Mouse (Mus musculus) CH12.LX (cell line): ENCODE data around the gene Hist1h3e. TPM values are rescaled to one million over a fixed set of nuclear protein-coding genes. Genes with fewer than 3 reads are reported as not detected.

ENCODE experiments used
- DNase-seq: peaks from one replicate; pipeline ENCODE4 v3.0.0-alpha.2; 2013; ENCODE audit errors: extremely low read depth
- H3K27ac ChIP-seq: 2 replicates; pipeline ENCODE4 v1.5.1; 2012; ENCODE audit warnings: low read depth, mild to moderate bottlenecking, control low read depth, moderate library complexity; ENCODE audit not compliant: insufficient read depth
- H3K27me3 ChIP-seq: replicated peaks from 2 replicates; pipeline ENCODE3; 2012; ENCODE audit warnings: inconsistent platforms
- H3K36me3 ChIP-seq, 2 experiments: replicated peaks in 1 of 2; 2 replicates each; pipeline versions ENCODE3 to v1.6.1; 2012; ENCODE audit warnings: inconsistent platforms in 1 of 2, low read length in 1 of 2, mild to moderate bottlenecking in 1 of 2, mixed read lengths in 1 of 2, moderate library complexity in 1 of 2; ENCODE audit not compliant: control insufficient read depth in 1 of 2, insufficient read depth in 1 of 2
- H3K4me1 ChIP-seq, 2 experiments: 2 replicates each; pipeline ENCODE4 v1.6.1; 2012; ENCODE audit warnings: inconsistent platforms in 1 of 2, moderate library complexity in 1 of 2; ENCODE audit not compliant: insufficient read depth in 2 of 2, control insufficient read depth in 1 of 2
- H3K4me2 ChIP-seq: 2 replicates; pipeline ENCODE4 v1.6.1; 2012; ENCODE audit warnings: low read depth, mild to moderate bottlenecking, control low read depth; ENCODE audit not compliant: poor library complexity, insufficient read depth, severe bottlenecking
- H3K4me3 ChIP-seq, 3 experiments: fragments of 150-350 bp in 1 of 3; sonication (generic) in 1 of 3; replicated peaks in 1 of 3; 2 replicates each; pipeline versions ENCODE3 to v1.5.1; 2011 to 2012; ENCODE audit warnings: low read depth in 2 of 3, low read length in 2 of 3, mild to moderate bottlenecking in 2 of 3, moderate library complexity in 2 of 3, control low read depth in 1 of 3, improper control_type of control experiment in 1 of 3, inconsistent platforms in 1 of 3, mixed read lengths in 1 of 3; ENCODE audit not compliant: poor library complexity in 1 of 3
- H3K79me2 ChIP-seq: replicated peaks from 2 replicates; pipeline ENCODE4 v1.6.1; 2012; ENCODE audit warnings: mild to moderate bottlenecking, moderate library complexity; ENCODE audit not compliant: control insufficient read depth, poor library complexity, insufficient read depth, severe bottlenecking; ENCODE audit errors: extremely low read depth
- H3K9ac ChIP-seq: 2 replicates; pipeline ENCODE4 v1.6.1; 2012; ENCODE audit warnings: low read depth, mild to moderate bottlenecking, control low read depth, moderate library complexity; ENCODE audit not compliant: insufficient read depth
- H3K9me3 ChIP-seq: replicated peaks from 2 replicates; pipeline ENCODE3; 2012; ENCODE audit warnings: low read length, inconsistent platforms, mixed read lengths
- BHLHE40 ChIP-seq: IDR thresholded peaks from 2 replicates; pipeline ENCODE4 v1.6.1; 2011; ENCODE audit warnings: mild to moderate bottlenecking, low read depth, low read length, improper control_type of control experiment
- CHD2 ChIP-seq: IDR thresholded peaks from 2 replicates; pipeline ENCODE4 v1.6.1; 2011; ENCODE audit warnings: low read length, improper control_type of control experiment
- E2F4 ChIP-seq: IDR thresholded peaks from 2 replicates; pipeline ENCODE4 v1.6.1; 2011; ENCODE audit warnings: low read depth, low read length, improper control_type of control experiment; ENCODE audit not compliant: insufficient replicate concordance
- ELF1 ChIP-seq: IDR thresholded peaks from 2 replicates; pipeline ENCODE4 v1.6.1; 2014; ENCODE audit warnings: low read depth, mild to moderate bottlenecking, inconsistent platforms, low read length, improper control_type of control experiment
- EP300 ChIP-seq: IDR thresholded peaks from 2 replicates; pipeline ENCODE4 v1.6.1; 2011; ENCODE audit warnings: low read length, improper control_type of control experiment
- ETS1 ChIP-seq: conservative IDR thresholded peaks from 2 replicates; pipeline ENCODE4 v1.6.1; 2012; ENCODE audit warnings: low read depth, mild to moderate bottlenecking, inconsistent platforms, low read length, improper control_type of control experiment, moderate library complexity
- HCFC1 ChIP-seq: IDR thresholded peaks from 2 replicates; pipeline ENCODE4 v1.6.1; 2012; ENCODE audit warnings: low read depth, mild to moderate bottlenecking, inconsistent platforms, low read length, improper control_type of control experiment
- IRF4 ChIP-seq: IDR thresholded peaks from 2 replicates; pipeline ENCODE4 v1.6.1; 2014; ENCODE audit warnings: low read depth, mild to moderate bottlenecking, inconsistent platforms, low read length, improper control_type of control experiment
- KAT2A ChIP-seq: IDR thresholded peaks from 2 replicates; pipeline ENCODE4 v1.6.1; 2012; ENCODE audit warnings: low read length, improper control_type of control experiment, inconsistent platforms; ENCODE audit not compliant: insufficient replicate concordance
- MAFK ChIP-seq: IDR thresholded peaks from 2 replicates; pipeline ENCODE4 v1.6.1; 2011; ENCODE audit warnings: low read length, improper control_type of control experiment; ENCODE audit not compliant: insufficient replicate concordance
- MAX ChIP-seq: IDR thresholded peaks from 2 replicates; pipeline ENCODE4 v1.6.1; 2011; ENCODE audit warnings: low read length, improper control_type of control experiment
- MEF2A ChIP-seq: IDR thresholded peaks from 2 replicates; pipeline ENCODE4 v1.6.1; 2014; ENCODE audit warnings: low read depth, mild to moderate bottlenecking, inconsistent platforms, low read length, improper control_type of control experiment, borderline replicate concordance
- MYC ChIP-seq: IDR thresholded peaks from 2 replicates; pipeline ENCODE4 v1.6.1; 2011; ENCODE audit warnings: low read depth, mild to moderate bottlenecking, improper control_type of control experiment, low read length
- NRF1 ChIP-seq: IDR thresholded peaks from 2 replicates; pipeline ENCODE4 v1.6.1; 2014; ENCODE audit warnings: low read depth, mild to moderate bottlenecking, inconsistent platforms, low read length, improper control_type of control experiment, moderate library complexity
- PAX5 ChIP-seq: IDR thresholded peaks from 2 replicates; pipeline ENCODE4 v1.6.1; 2012; ENCODE audit warnings: low read length, inconsistent platforms, mixed read lengths
- POLR2A ChIP-seq: IDR thresholded peaks from 2 replicates; pipeline ENCODE4 v1.6.1; 2011; ENCODE audit warnings: low read depth, mild to moderate bottlenecking, improper control_type of control experiment, low read length
- TBP ChIP-seq: conservative IDR thresholded peaks from 2 replicates; pipeline ENCODE4 v1.6.1; 2011; ENCODE audit warnings: low read depth, low read length, improper control_type of control experiment
- USF1 ChIP-seq: IDR thresholded peaks from 2 replicates; pipeline ENCODE4 v1.6.1; 2014; ENCODE audit warnings: low read depth, mild to moderate bottlenecking, inconsistent platforms, low read length, improper control_type of control experiment
- USF2 ChIP-seq: conservative IDR thresholded peaks from 2 replicates; pipeline ENCODE4 v1.6.1; 2011; ENCODE audit warnings: low read depth, low read length, improper control_type of control experiment
- ZNF384 ChIP-seq: IDR thresholded peaks from 2 replicates; pipeline ENCODE4 v1.6.1; 2012; ENCODE audit warnings: low read depth, low read length, improper control_type of control experiment, inconsistent platforms
- dilution Hi-C: fragments of 300-500 bp; cut with MboI; formaldehyde crosslinking; loops from 2 replicates; pipeline ENCODE4 v1.14.3; 2020; ENCODE audit warnings: low sequenced_read_pairs; ENCODE audit not compliant: extremely low pct_unique_long_range_greater_than_20kb, extremely low pct_ligation_motif_present
- in situ Hi-C: fragments of 300-500 bp; cut with MboI; formaldehyde crosslinking; loops from 3 replicates; pipeline ENCODE4 v1.14.3; 2019; ENCODE audit warnings: low sequenced_read_pairs, low pct_ligation_motif_present, low pct_unique_long_range_greater_than_20kb, mixed read lengths
- polyA plus RNA-seq: library from polyadenylated mRNA; unstranded; fragments of >175 nt; gene quantifications from 2 replicates; pipeline ENCODE4 v1.2.1, GENCODE M21; 2012; ENCODE audit warnings: low read depth; ENCODE audit not compliant: insufficient read length
- total RNA-seq, 2 experiments: library from RNA; depleted of rRNA; stranded (reverse); fragments of 300-350 nt in 1 of 2; fragments of >200 nt in 1 of 2; gene quantifications; 2 replicates each; pipeline ENCODE4 v1.2.3; 2012 to 2014

The Hist1h3e gene
- total and polyA plus RNA-seq, 3 experiments, result 3.1 to 1,484 (median 24.2) TPM

DNA sequence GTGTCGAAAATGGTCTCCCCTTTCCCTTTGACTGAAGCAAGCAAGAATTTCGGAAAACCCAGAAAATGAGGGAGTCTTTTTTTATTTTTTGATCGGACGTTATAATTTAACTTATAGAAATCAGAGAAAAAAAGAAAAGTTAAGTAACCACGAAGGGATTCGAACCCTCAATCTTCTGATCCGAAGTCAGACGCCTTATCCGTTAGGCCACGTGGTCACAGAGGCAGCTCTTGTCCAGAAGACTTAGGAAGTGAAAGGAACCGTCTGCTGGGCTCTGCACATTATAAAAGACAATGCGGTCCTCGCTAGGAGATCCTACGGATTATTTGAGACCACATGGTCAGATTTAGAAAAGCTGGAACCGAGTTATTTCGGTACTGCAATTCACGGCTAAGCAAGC lies 35.9 kb downstream of the Hist1h3e start:
- dilution Hi-C loops (no loop called here), in situ Hi-C loops (loop anchor here (10.0 kb wide), 1 partner anchor 1492 kb away; the partner anchor contains the start of genes Hist1h2ah and Hist1h2bk)
- no peaks in the 10 kb centered on the region for H3K36me3 ChIP-seq
- H3K4me1 ChIP-seq, result peaks cover 5 to 40% of the 10 kb centered on the region in 2 experiments; a peak in 3 of 4 replicates
- peak overlapping the region; percentile 46 to 61 (median 53) for H3K4me3 ChIP-seq
- H3K27ac ChIP-seq, result no peak overlapping the region
- H3K79me2 ChIP-seq, result no peaks in the 10 kb centered on the region
- H3K9ac ChIP-seq, result peak overlapping the region; percentile 71; the same call in 1 of the 2 replicates
- H3K27me3 ChIP-seq, result no peaks in the 10 kb centered on the region
- TF ChIP-seq MAX (peak; percentile 96), ETS1 (no peak), USF1 (peak; percentile 80), NRF1 (peak; percentile 50), BHLHE40 (no peak), USF2 (peak; percentile 64), MAFK (peak; percentile 96), ZNF384 (no peak), IRF4 (no peak), MYC (peak; percentile 93), EP300 (no peak), TBP (peak; percentile 100), KAT2A (peak; percentile 87; the same call in 1 of the 2 replicates), ELF1 (peak; percentile 91), E2F4 (peak; percentile 79; the same call in 1 of the 2 replicates), CHD2 (0 out of 2 replicates have a peak, but pooled peaks have one; percentile 23)
- DNase-seq, result peak; percentile 92
- no peaks in the 10 kb centered on the region for H3K9me3 ChIP-seq
- peak overlapping the region; percentile 98 for H3K4me2 ChIP-seq

DNA sequence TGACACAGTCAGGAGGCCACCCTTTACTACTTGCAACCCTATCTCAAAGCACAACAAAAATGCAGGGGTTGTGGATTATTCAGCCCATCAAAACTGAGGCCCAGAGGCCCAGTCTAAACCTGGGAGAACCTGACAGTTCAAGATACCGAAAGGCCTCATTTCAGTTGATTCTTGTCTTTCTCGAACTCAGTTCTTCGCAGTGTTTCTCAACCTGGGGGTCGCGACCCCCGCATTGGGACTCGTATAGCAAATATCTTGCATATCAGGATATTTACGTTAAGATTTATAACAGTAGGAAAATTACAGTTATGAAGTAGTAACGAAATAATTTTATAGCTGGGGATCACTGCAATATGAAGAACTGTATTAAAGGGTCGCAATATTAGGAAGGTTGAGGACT lies 36.3 kb downstream of the Hist1h3e start:
- Histone ChIP-seq H3K4me2 (peak overlapping the region; percentile 44), H3K9ac (peak overlapping the region; percentile 45), H3K27me3 (no peaks in the 10 kb centered on the region), H3K4me1 (peaks cover 5 to 44% of the 10 kb centered on the region in 2 experiments; a peak in 3 of 4 replicates), H3K4me3 (peak overlapping the region in 2 of 3 experiments; percentile 35 to 53), H3K79me2 (no peaks in the 10 kb centered on the region), H3K9me3 (no peaks in the 10 kb centered on the region), H3K36me3 (no peaks in the 10 kb centered on the region), H3K27ac (peak overlapping the region; percentile 15; the same call in 1 of the 2 replicates)
- TF ChIP-seq POLR2A, result no peak
- peak; percentile 97 for TF ChIP-seq CHD2
- TF ChIP-seq MEF2A, result no peak
- TF ChIP-seq HCFC1, result no peak
- TF ChIP-seq IRF4, result no peak
- TF ChIP-seq ETS1, result no peak
- no peak for TF ChIP-seq PAX5
- DNase-seq, result peak; percentile 77
- in situ Hi-C loops (loop anchor here (10.0 kb wide), 1 partner anchor 1491 kb away; the partner anchor contains the start of genes Hist1h2ah and Hist1h2bk), dilution Hi-C loops (no loop called here)
